Mouse (Mus musculus) G1E (cell line): ENCODE results near the gene Bcar1. TPM values are rescaled to one million over a fixed set of nuclear protein-coding genes. Genes with fewer than 3 reads are reported as not detected.

Source experiments
- ATAC-seq: 2 replicates; pipeline ENCODE4 v1.8.0; 2016; ENCODE audit warnings: mild to moderate bottlenecking; ENCODE audit not compliant: insufficient number of reproducible peaks, poor library complexity, low FRiP score, severe bottlenecking; ENCODE audit errors: extremely low read depth
- DNase-seq: peaks from one replicate; pipeline ENCODE4 v3.0.0; 2012; ENCODE audit warnings: low spot score
- H3K27me3 ChIP-seq: 2 replicates; pipeline ENCODE4 v1.6.1; 2012; ENCODE audit warnings: mild to moderate bottlenecking, low read length, inconsistent platforms; ENCODE audit not compliant: insufficient read depth
- H3K36me3 ChIP-seq: replicated peaks from 2 replicates; pipeline ENCODE3; 2012; ENCODE audit warnings: mild to moderate bottlenecking, inconsistent platforms
- H3K4me1 ChIP-seq: 2 replicates; pipeline ENCODE4 v1.6.1; 2012; ENCODE audit warnings: low read depth, low read length, inconsistent platforms, mixed read lengths; ENCODE audit not compliant: insufficient read depth
- H3K4me3 ChIP-seq: 2 replicates; pipeline ENCODE4 v1.5.1; 2012; ENCODE audit warnings: low read depth, mild to moderate bottlenecking, inconsistent platforms, low read length, moderate library complexity, mixed read lengths
- H3K9me3 ChIP-seq: replicated peaks from 2 replicates; pipeline ENCODE4 v1.6.1; 2012; ENCODE audit warnings: inconsistent platforms
- CTCF ChIP-seq: IDR thresholded peaks from 2 replicates; pipeline ENCODE4 v1.5.1; 2012; ENCODE audit warnings: low read depth, low read length, inconsistent platforms, mixed read lengths
- GATA1 ChIP-seq: IDR thresholded peaks from 2 replicates; pipeline ENCODE4 v1.6.1; 2012; ENCODE audit warnings: borderline replicate concordance, low read length, inconsistent platforms, mixed read lengths
- GATA2 ChIP-seq: IDR thresholded peaks from 2 replicates; pipeline ENCODE4 v1.6.1; 2012; ENCODE audit warnings: low read depth, low read length, inconsistent platforms, borderline replicate concordance
- POLR2AphosphoS5 ChIP-seq: IDR thresholded peaks from 2 replicates; pipeline ENCODE4 v1.6.1; 2012; ENCODE audit warnings: low read depth, low read length, inconsistent platforms; ENCODE audit not compliant: insufficient replicate concordance
- TAL1 ChIP-seq: conservative IDR thresholded peaks from 2 replicates; pipeline ENCODE4 v1.6.1; 2012; ENCODE audit warnings: low read depth, low read length, inconsistent platforms, mixed read lengths
- polyA plus RNA-seq: library from polyadenylated mRNA; stranded (reverse); fragments of >175 nt; gene quantifications from 2 replicates; pipeline ENCODE4 v1.2.3, GENCODE M21; 2012
- total RNA-seq, 2 experiments: library from RNA; stranded (forward) in 1 of 2; stranded (reverse) in 1 of 2; fragments of 200-1000 nt in 1 of 2; fragments of >200 nt in 1 of 2; fragmentation: Nextera tagmentation in 1 of 2; gene quantifications; 2 replicates each; pipeline ENCODE4 v1.2.3; 2014 to 2017

The Bcar1 gene
- total and polyA plus RNA-seq, 3 experiments = 0.39 to 1.1 (median 1.0) TPM

- Histone ChIP-seq H3K27me3 (peaks cover 76% of the 10 kb centered on the region), H3K9me3 (no peaks in the 10 kb centered on the region), H3K4me1 (no peaks in the 10 kb centered on the region), H3K4me3 (no peak overlapping the region), H3K36me3 (no peaks in the 10 kb centered on the region)
- no peak for TF ChIP-seq POLR2AphosphoS5
- DNase-seq (no peak), ATAC-seq (no peak)
These were observed 1.2 kb downstream of the Bcar1 start for GRCm38 (mm10) chr8:111742261-111743037.

GRCm38 (mm10) chr8:111741556-111741955 is 2.1 kb downstream of the Bcar1 start:
- H3K4me3 ChIP-seq = no peak overlapping the region
- H3K36me3 ChIP-seq = no peaks in the 10 kb centered on the region
- no peak for ATAC-seq
- H3K4me1 ChIP-seq = no peaks in the 10 kb centered on the region
- peaks cover 80% of the 10 kb centered on the region for H3K27me3 ChIP-seq
- no peak for TF ChIP-seq GATA2
- TF ChIP-seq TAL1 = no peak
- TF ChIP-seq GATA1 = no peak
- no peak for TF ChIP-seq CTCF
- TF ChIP-seq POLR2AphosphoS5 = no peak
- no peak for DNase-seq
- H3K9me3 ChIP-seq = no peaks in the 10 kb centered on the region

- Histone ChIP-seq H3K27me3 (peaks cover 82% of the 10 kb centered on the region), H3K4me1 (no peaks in the 10 kb centered on the region), H3K4me3 (no peak overlapping the region), H3K9me3 (no peaks in the 10 kb centered on the region), H3K36me3 (no peaks in the 10 kb centered on the region)
- DNase-seq = no peak
- TF ChIP-seq GATA2 (no peak), GATA1 (no peak), CTCF (no peak)
- ATAC-seq = no peak
These were observed 2.6 kb downstream of the Bcar1 start for GRCm38 (mm10) chr8:111740994-111741393.

- Histone ChIP-seq H3K4me3 (no peak overlapping the region), H3K4me1 (no peaks in the 10 kb centered on the region), H3K9me3 (no peaks in the 10 kb centered on the region), H3K36me3 (no peaks in the 10 kb centered on the region), H3K27me3 (peaks cover 83% of the 10 kb centered on the region)
- DNase-seq = no peak
- no peak for ATAC-seq
- no peak for TF ChIP-seq TAL1
- no peak for TF ChIP-seq GATA1
- no peak for TF ChIP-seq CTCF
- no peak for TF ChIP-seq POLR2AphosphoS5
- TF ChIP-seq GATA2 = no peak
These were observed 3.3 kb downstream of the Bcar1 start for GRCm38 (mm10) chr8:111740301-111740711.

GRCm38 (mm10) chr8:111739604-111740003 is 4.0 kb downstream of the Bcar1 start:
- Histone ChIP-seq H3K27me3 (peaks cover 88% of the 10 kb centered on the region), H3K4me3 (no peak overlapping the region), H3K9me3 (no peaks in the 10 kb centered on the region), H3K36me3 (no peaks in the 10 kb centered on the region), H3K4me1 (no peaks in the 10 kb centered on the region)
- no peak for TF ChIP-seq POLR2AphosphoS5
- no peak for TF ChIP-seq TAL1
- TF ChIP-seq CTCF = no peak
- TF ChIP-seq GATA1 = no peak
- TF ChIP-seq GATA2 = no peak
- DNase-seq = no peak
- no peak for ATAC-seq

GRCm38 (mm10) chr8:111738867-111739266 is 4.7 kb downstream of the Bcar1 start:
- no peak for TF ChIP-seq TAL1
- no peak for TF ChIP-seq CTCF
- TF ChIP-seq POLR2AphosphoS5 = no peak
- TF ChIP-seq GATA2 = no peak
- TF ChIP-seq GATA1 = no peak
- H3K9me3 ChIP-seq = no peaks in the 10 kb centered on the region
- H3K27me3 ChIP-seq = peaks cover 88% of the 10 kb centered on the region
- no peaks in the 10 kb centered on the region for H3K36me3 ChIP-seq
- H3K4me1 ChIP-seq = peaks cover 2% of the 10 kb centered on the region; the same call in 1 of the 2 replicates
- H3K4me3 ChIP-seq = no peak overlapping the region
- ATAC-seq (no peak), DNase-seq (no peak)

- peaks cover 88% of the 10 kb centered on the region for H3K27me3 ChIP-seq
- H3K4me1 ChIP-seq = peaks cover 22% of the 10 kb centered on the region
- no peak for ATAC-seq
These were observed 7.3 kb downstream of the Bcar1 start for GRCm38 (mm10) chr8:111736321-111736720.

More at GRCm38 (mm10) chr8:111736321-111736720, 7.3 kb downstream of the Bcar1 start:
- TF ChIP-seq GATA1 = no peak
- no peak for TF ChIP-seq TAL1
- no peak for TF ChIP-seq CTCF
- no peak for TF ChIP-seq POLR2AphosphoS5
- no peak for TF ChIP-seq GATA2
- DNase-seq = no peak
- Histone ChIP-seq H3K9me3 (no peaks in the 10 kb centered on the region), H3K36me3 (no peaks in the 10 kb centered on the region), H3K4me3 (no peak overlapping the region)
